Mouse (Mus musculus) spleen, postnatal 14 days (tissue): ENCODE data around the gene Acp4.
"Not testable (repeated sequence)": the region's sequence is repeated elsewhere in the genome, so short reads cannot be mapped to it uniquely, and the experiment has no call there.

ENCODE experiments used
- DNase-seq, 2 experiments: peaks; one replicate each; pipeline ENCODE4 v3.0.0; 2021 to 2022; ENCODE audit warnings: low spot score in 2 of 2

Acp4 gene

DNA sequence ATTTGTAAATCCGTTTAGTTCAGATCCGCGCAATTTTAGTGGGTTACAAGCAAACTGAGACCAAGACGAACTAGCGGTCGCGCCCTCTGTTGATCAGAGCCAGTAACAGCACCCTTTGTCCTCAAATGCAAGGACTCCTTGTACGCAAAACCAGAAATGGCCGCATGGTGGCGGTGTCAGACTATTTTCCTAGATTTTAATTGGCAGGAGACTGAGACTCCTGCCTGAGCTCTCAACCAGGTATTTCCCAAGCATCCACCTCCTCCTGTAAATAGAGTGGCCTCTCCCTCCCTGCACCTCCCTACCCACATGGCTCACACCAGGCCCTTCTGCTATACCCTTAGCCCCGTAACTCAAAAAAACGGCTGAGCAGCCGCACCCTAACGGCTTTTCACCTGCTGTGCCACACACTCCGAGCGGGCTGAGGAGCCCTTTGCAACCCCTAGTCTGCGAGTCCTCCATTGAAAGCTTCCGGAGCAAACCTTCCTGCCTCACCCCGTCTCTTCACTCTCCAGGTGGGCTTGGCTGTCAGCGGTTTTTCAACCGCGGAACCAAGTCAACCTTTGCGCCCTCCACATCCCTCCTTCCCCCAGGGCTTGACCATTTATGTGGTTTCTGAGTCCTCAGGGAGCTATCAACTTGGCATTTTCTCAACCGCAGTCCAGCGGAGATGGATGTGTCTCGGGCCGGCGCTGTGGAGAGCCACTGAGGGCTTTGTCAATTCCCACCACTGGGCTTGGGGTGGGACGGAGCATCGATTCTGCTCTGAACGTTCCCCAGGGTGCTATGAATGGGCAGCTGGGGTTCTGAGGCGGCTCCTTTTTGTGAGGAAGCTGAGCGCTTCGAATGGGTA is 5.8 kb upstream of the Acp4 start:
- peak; percentile 82 to 89 for DNase-seq

DNA sequence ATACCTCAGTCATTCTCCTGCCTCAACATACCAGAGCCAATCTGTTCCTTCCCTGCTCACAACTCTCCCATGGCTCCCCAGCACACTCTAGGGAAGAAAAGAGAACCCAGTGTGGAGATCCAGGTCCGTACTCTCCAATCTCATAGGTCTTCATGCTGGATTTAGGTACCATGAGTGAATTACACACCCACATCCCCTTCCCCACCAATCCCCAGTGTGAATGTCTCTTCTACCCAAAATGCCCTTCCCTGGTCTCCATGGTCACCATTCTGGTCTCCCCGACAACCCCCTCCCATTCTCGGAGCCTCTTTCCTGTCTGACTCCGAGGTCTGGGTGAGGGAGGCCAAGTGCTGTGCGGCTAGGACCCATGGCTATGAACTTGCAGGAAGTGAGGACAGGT is 4.0 kb upstream of the Acp4 start, which contains the start of gene Gm15517:
TSS of gene Gm15517 (plus strand) at position 301 of the 400 bp plus-strand sequence.
- DNase-seq, result no peak

DNA sequence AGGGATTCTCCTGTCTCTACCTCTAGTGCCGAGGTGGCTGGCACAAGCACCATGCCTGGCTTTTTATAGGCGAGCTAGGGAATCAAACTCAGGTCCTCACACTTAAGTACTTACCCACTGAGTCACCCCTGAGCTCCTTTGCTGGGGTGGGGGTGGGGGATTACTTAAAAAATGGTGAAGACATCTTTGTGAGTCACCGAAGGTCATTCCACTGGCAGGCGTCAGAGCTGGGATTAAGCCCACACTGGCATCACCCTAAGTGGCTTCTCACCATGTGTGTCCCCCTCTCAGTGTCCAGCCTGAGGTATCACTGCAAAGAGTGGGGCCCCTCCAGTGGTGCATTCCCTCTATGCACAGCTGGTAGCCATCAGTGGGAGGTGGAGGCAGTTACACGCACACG is 3.2 kb upstream of the Acp4 start:
- no peak for DNase-seq

DNA sequence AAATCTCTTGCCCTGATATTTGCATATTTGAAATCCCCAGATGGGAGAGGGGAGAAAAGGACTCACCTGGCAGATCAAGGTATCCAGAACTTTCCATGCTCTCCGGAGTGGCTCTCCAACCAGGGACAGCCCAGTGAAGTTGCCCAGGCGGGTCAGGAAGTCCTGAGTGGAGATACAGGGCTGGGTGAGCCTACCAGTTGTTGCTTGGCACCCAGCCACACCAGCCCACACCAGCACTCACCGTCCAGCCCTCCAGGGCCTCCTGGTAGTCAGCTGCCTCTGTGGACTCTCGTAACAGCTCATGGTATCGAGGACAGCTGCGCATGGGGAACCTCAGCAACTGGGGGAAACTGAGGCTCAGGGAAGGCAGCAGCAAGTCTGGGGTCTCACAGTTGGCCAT is 2.2 kb downstream of the Acp4 start:
- DNase-seq, result no peak

DNA sequence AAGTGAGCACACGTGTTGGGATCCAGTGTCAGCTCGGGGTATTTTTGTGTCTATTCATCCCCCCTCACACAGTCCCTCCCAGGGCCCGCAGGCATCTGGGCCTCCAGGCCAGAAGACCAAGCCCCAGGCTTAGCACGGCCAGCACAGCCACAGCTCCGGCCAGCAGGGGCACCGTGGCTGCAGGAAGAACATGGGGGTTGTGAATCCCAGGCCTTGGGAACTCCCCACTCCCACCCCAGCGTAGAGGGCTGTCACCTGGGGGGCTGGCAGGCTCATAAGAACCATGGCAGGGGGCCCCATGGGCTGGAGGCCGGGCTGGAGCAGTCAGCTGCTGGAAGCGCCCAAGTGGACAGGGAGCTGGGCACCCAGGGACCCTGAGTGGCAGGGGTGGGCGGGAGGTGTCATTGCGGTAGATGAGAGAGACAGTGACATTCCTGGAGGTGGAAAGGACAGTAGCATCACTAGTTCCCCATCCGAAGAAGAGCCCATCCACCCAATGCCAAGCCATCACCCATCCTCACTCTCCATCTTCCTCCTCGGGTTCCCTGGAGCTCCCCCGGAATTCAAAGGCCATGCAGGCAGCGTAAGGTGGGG is 4.1 kb downstream of the Acp4 start:
- no peak for DNase-seq

DNA sequence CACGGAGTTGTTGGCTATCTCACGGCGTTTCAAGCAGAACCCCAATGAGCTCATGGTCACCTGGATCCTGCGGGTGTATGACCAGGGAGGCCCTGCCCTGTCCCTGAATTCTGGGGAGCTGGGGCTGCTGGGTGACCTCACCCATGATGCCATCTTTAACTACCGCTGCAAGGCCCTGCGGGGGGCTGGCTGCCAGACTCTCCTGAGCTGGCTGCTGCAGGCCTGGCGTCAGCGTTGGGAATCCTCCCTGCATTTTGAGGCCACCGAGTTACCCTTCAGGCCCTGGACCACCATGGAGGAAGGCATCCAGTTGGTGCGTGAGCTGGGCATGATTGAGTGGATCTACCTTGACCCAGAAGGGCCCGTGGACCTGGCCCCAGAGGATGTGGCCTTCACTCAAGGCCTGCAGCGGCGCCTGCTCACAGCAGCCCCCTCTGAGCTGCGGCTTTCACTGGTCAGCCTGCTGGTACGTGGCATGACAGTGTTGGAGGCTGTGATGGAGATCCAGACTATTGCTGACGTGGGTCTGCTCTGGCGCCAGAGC is 6.4 kb downstream of the Acp4 start:
- not testable (repeated sequence) for DNase-seq

DNA sequence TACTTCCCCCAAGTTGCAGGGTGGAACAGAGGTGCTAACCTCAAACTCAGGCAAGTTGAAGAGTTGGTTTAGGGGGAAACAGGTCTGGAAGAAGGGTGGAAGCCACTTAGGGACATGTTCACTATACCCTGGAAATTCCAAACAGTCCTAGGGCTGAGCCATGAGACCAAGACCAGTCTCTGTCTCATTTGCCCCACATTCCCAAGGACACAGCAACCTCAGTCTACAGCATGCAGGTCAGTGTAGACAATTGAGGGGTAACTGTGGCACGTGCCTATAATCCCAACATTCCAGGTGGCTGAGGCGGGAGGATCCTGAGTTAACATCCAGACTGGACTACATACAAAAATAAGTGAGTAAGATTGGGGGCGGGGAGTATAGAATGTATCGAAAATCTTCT is 7.9 kb downstream of the Acp4 start:
- no peak for DNase-seq

DNA sequence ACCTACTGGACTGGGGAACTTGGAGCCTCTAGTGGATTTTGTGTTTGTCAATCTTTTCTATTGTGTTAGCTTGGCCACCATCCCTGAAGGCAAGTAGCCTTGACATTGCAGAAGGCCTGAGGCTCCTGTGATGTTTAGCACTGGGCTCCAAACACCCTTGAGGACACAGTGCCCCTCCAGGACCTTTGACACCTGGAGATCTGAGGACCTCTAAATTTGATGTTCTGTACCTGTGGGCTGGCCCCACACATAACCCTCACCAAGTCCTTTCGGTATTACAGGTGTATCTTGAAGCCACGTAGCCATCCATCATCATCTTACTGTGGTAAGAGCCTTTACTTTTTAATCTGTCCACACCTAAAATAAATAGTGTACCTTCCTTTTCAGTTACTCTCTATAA is 9.2 kb downstream of the Acp4 start:
- no peak for DNase-seq

DNA sequence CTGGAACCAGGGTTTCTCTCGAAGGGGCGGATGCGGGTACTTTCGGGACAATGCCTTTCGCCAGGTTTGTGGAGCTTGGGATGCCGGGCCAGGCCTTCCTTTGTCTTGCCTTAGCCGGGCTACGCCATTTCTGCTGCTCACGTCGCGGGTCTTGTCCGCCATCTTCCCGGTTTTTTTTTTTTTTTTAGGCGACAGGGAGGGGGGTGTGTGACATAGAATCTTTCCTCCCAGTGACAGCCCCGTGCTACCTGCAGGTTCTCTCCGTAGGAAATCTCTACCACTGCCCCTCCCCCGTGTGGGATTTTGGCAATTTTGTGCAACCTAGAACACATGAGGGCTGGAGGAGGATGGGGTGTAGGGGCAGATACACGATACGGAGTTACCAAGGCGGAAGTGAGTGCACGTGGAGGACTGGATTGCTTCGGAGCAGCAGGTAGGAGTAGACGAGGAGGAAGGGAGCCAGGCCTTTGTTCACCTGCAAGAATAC is 10.2 kb downstream of the Acp4 start:
- no peak for DNase-seq

DNA sequence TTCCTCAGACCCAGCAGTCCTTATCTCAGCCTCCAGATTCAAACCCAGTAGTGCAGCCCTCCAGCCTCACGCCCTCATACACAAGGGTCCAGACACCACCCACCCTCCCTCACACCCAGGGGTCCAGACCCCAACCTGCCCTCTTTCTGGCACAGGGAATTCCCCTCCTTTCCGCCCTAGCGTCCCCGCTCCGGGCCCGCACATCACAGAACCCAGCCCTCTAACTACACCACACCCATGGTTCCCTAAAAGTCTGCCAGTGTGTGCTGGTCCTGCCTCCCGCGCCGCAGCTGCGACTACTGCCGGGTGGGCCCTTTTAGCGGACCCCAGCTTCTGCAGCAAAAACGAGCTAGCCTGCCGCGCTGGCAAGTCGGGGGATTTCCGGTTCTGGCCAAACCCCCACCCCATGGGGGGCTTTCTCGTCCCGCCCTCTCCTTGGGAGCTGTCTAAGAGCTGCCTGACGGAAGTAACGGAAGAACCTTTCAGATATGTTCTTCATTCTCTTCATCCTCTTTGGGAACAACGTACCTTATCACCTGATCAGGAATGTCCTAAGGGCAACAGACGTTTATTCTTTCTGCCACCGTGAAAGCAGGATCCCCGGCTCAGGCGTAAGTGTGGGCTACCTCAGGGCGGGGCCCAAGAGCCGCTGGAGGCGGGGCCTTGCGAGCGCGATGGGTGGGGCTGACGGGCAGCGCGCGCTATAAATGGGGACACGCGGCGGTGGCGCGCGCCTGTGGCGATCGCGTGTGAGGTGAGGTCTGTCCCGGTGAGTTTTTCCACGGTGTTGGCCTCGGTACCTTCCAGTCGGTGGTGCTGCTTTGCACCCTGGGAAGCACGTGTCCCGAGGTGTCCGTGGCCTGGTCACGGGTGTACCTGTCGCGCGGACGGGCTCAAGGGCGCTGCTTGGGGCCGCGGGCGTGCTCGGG is 10.9 kb downstream of the Acp4 start, which contains the start of the genes 1700028J19Rik and 2410002F23Rik:
TSS of gene 1700028J19Rik (minus strand) at position 641 of the 929 bp plus-strand sequence.
TSS of gene 2410002F23Rik (plus strand) at position 668 of the 929 bp plus-strand sequence.
- DNase-seq, result peak; percentile 83 to 88

DNA sequence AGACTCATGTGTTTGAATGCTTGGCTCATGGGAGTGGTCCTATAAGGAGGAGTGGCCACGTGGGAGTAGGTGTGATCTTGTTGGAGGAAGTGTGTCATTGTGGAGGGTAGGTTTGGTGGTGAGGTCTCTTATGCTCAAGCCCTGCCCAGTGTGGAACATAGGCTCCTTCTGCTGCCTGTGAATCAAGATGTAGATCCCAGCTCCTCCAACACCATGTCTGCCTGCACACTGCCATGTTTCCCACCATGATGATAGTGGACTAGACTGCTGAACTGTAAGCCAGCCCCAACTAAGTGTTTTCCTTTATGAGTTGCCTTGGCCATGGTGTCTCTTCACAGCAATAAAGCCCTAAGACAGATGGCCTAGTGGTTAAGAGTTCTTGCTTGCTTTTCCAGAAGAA is 13.1 kb downstream of the Acp4 start:
- DNase-seq, result no peak

DNA sequence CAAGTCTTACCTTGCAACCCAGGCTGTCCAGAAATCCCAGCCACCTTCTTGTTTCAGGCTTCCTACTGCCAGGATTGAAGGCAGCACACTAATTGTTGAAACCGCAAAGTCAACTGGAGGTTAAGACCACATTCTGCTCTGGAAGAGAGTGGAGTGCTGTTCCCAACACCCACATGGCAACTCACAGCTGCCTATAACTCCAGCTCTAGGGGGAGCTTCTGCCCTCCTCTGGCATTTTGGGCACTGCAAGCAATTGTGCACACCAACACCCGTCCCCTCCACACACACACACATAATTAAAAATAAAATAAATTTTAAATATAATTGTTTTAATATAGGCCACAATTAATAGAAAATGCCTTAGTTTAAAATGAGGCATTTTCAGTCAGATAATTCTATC is 16.0 kb downstream of the Acp4 start:
- DNase-seq, result no peak

DNA sequence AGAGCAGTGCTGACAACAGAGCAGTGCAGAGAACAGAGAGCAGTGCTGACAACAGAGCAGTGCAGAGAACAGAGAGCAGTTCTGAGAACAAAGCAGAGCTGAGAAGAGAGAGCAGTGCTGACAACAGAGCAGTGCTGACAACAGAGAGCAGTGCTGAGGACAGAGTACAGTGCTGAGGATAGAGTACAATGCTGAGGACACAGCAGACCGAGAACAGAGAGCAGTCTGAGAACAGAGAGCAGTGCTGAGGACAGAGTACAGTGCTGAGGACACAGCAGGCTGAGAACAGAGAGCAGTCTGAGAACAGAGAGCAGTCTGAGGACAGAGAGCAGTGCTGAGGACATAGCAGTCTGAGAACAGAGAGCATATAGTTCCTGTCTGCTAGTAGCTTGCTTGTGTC is 16.5 kb downstream of the Acp4 start:
- no peak for DNase-seq

DNA sequence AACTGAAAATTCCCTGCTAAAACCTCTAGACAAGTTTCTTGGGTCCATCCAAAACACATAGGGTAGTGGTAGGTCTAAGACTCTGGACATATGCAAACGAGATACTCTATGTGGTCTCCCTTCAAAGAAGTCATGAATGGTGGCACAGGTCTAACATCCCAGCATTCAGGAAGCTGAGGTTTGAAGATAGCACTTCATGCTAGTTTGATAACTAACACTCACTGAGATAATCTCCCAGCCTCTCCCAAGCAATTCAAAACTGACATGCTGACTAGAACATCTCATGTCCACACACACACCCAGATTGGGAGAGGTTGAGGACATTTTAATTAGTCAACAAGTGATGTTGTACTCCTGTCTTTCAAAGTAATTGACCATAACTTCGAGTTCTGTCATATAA is 17.3 kb downstream of the Acp4 start:
- no peak for DNase-seq

DNA sequence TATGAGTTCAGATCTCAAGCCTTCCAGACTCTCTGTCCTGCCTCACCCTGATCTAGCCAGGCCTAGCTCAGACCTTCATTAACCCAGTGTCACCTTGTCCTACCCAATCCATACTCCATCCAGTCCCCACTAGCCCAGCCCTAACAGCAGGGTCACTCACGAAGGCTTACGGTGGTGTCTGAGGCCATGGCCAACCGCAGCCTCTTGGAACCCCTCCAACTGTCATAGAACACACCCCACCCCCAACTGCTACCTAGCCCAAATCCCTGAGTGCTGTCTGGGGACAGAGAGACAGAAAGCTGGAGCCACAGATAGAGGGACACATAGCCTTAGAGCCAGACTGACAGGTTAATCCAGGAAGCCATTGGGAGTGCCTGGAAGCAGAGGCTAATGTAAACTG is 21.3 kb downstream of the Acp4 start, which contains the start of gene Gm36864:
TSS of gene Gm36864 (plus strand) at position 269 of the 400 bp plus-strand sequence.
- no peak for DNase-seq

DNA sequence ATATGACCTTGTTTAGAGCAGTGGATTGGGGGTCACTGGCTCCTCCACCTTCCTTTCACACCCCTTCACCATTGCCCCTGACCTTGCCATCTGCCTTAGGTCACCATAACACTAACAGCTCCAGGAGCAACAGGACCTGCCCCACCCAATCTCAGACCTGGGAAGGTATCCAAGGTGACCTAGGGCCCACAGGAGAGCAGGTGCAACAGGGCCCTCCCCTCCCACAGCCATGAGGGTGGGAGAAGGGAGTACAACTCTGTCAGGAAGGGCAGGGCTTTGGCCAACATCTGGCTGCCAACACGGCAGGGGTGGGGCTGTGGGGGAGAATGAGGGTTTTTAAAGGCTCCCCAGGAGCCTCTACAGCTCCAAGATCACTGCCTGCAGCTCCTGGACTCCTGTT is 32.1 kb downstream of the Acp4 start, which contains the start of gene Klk1:
TSS of gene Klk1 (plus strand) at position 285 of the 400 bp plus-strand sequence.
- no peak for DNase-seq

DNA sequence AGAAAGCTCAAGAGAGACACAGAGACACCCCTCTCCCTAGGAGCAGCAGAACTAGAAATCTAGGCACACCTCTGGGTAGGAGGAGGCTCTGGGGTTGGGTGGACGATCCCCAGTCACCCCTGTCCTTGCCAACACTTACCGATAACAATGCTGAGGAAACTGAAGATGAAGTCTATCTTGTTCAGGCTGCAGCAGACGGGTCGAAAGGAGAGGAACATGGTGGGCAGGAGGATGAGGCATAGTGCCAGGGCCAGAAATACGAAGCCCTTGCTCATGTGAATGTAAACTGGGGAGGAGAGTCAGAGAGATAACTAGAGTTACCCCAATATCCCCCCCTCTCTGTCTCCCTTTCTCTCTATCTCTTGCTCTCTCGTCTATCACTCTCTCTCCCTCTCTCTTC is 34.8 kb downstream of the Acp4 start:
- not testable (repeated sequence) for DNase-seq

DNA sequence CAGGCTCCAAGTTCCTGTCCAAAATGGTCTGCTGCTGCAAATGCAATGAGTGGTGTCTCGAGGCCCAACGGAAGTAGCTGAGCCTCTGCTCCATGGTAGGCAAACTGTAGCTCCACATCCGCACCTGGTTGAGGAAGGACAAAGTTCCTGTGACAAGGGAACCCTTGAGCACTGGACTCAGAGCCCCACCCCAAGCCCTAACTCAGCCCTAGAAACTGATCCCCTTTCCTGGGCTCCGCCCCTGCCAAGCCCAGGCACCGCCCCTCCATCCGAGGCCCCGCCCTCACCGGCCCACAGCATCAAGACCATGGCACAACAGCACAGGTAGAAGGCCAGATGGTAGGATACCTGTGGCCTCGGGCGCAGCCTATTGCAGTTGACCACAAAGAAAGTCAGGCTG is 35.6 kb downstream of the Acp4 start:
- DNase-seq, result not testable (repeated sequence)

DNA sequence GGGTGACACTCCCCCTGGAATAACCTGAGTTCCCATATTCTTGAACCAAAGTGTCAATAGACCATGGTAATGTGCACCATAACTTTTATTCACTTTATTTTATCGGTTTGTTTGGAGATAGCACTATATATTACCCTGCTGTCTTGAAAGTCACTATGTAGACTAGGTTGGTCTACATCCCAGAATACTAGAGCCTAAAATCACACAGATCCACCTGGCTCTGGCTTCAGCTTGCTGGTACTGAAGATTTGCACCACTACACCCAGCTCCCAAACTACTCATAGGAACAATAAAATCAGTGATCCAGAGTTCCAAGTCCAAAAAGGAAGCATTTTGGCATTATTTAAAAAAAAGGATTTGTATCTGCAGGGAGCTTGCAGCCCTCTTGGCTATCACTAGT is 41.5 kb downstream of the Acp4 start, which contains the start of gene Klk1b5:
TSS of gene Klk1b5 (plus strand) at position 301 of the 400 bp plus-strand sequence.
- DNase-seq, result no peak

DNA sequence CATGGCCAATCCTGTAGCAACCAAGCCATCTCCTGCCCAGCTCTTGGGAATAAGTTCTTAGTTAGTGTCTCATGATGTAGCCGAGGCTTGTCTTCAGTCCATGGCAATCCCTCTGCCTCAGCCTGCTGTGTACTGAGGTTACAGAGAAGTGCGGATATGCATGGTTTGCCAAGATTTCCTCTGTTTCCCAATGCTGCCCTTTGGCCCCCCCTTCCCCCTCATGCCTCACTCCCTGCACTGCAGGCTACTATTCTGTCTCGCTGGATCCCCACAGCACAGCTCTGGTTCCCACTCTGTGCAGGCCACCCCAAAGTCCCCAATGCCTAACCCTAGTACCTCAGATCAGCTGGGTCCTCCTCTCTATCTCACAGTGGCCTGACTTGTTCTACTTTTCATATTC is 48.9 kb downstream of the Acp4 start:
- DNase-seq, result no peak

DNA sequence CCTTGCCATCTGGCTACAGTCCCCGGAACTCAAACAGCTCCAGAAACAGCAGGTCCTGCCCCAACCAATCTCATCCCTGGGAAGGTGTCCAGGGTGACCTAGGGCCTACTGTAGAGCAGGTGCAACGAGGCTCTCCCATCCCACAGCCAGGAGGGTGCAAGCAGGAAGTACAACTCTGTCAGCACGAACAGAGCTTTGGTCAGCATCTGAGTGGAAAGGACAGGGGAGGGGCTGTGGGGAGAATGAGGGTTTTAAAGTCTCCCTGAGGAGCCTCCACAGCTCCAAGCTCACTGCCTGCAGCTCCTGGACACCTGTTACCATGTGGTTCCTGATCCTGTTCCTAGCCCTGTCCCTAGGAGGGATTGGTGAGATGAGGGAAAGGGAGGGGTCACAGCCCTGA is 50.0 kb downstream of the Acp4 start, which contains the start of gene Klk1b4:
TSS of gene Klk1b4 (plus strand) at position 301 of the 400 bp plus-strand sequence.
- DNase-seq, result not testable (repeated sequence)
